In the genomic region with DNA sequence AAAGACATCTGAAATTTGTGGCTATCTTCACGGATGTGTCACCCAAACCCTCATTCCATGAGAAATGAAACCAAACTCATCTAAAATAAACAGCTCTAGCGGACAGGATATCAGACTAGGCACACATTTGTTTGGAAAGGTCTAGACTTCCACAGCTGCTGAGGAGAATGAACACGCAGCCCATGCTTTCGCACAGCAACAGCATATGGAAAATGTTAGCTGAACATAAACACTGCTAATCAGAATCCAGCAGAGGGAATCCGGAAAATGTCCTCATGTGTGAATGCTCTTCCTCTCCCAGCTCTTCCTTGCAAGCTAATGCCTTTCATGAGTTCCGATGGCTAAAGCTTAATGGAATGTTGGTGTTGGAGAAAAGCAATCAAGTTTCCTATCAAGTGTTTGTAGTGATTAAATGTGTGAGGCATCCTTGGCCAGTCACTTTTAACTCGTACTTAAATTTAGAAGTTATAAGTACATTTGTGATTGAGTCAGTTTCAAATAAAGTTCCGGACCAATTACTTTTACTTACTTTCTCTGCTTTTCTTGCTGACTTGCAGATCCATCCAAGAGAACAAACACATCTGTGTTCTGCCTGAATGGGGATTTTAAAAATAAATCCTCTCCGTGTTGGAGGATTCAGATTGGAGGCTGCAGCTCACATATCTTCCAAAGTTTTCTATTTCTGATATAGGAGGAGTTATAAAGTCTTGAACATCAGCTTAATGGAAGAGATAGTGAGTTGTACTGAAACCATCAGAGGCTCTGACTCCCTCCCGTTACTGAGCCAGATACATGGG, we compare ENCODE assay signal across 11 mouse cellular contexts.
DNase-seq lines count a peak whose midpoint lies in the region; ATAC-seq and TF ChIP-seq lines count a peak whose summit lies in the region.
"Had no signal": no experiment of that assay in that cellular context is flagged by ENCODE, and none has a peak within 500 bp of the region (broad histone marks: within the 10 kb centered on the region; RNA-seq: fewer than 3 reads in every experiment).

No protein-coding gene starts in this region.

- no peaks in the 10 kb centered on the region for H3K27me3 ChIP-seq in kidney, adult 2 months (replicated peaks; ENCODE audit: control insufficient read depth, insufficient read depth, low read length)
- H3K27me3 ChIP-seq in embryonic facial prominence, embryonic 12.5 days: no peaks in the 10 kb centered on the region
- H3K27me3 ChIP-seq in lung, embryonic 16.5 days (ENCODE audit: control insufficient read depth, insufficient read depth, low read depth, low read length): no peaks in the 10 kb centered on the region
- H3K27me3 ChIP-seq in midbrain, embryonic 11.5 days (ENCODE audit: control insufficient read depth, insufficient read depth, low read length): no peaks in the 10 kb centered on the region
- H3K27me3 ChIP-seq: liver, embryonic 15.5 days had no signal

- peak; percentile 16 for DNase-seq in kidney, postnatal 10 days
- DNase-seq in kidney, adult 2 months: no peak
- peak; percentile 39 for DNase-seq in brain, embryonic 14.5 days (ENCODE audit: low read depth)
- DNase-seq in midbrain, embryonic 11.5 days (ENCODE audit: low spot score, missing footprints): no peak
- no peak for DNase-seq in thymus, postnatal 14 days
- DNase-seq: adrenal gland, postnatal 10 days had no signal

- no peaks in the 10 kb centered on the region for H3K4me1 ChIP-seq in kidney, adult 2 months (ENCODE audit: control insufficient read depth, insufficient read depth, low read length)
- peaks cover 4% of the 10 kb centered on the region; the same call in 1 of the 2 replicates for H3K4me1 ChIP-seq in embryonic facial prominence, embryonic 12.5 days
- peaks cover 3% of the 10 kb centered on the region; the same call in 1 of the 2 replicates for H3K4me1 ChIP-seq in lung, embryonic 16.5 days (replicated peaks; ENCODE audit: control insufficient read depth, insufficient read depth, low read length)
- no peaks in the 10 kb centered on the region; the same call in 1 of the 2 replicates for H3K4me1 ChIP-seq in midbrain, embryonic 11.5 days (ENCODE audit: control insufficient read depth, insufficient read depth, low read length)
- H3K4me1 ChIP-seq: liver, embryonic 15.5 days had no signal

- no peak for TF ChIP-seq CTCF in kidney, adult 2 months (conservative IDR thresholded peaks at IDR 0.05; ENCODE audit: insufficient read depth, insufficient read length, low read depth, low read length)
- TF ChIP-seq CTCF in brain, embryonic 14.5 days (IDR thresholded peaks at IDR 0.05; ENCODE audit: borderline replicate concordance, extremely low read depth, insufficient read depth, insufficient read length): no peak

- H3K27ac ChIP-seq in kidney, adult 2 months (ENCODE audit: insufficient read depth, low read depth, low read length): no peak overlapping the region
- H3K27ac ChIP-seq in embryonic facial prominence, embryonic 12.5 days: peak overlapping the region; percentile 69
- H3K27ac ChIP-seq in lung, embryonic 16.5 days (ENCODE audit: low read length): peak overlapping the region; percentile 81
- H3K27ac ChIP-seq in midbrain, embryonic 11.5 days (ENCODE audit: low read depth, low read length): no peak overlapping the region
- H3K27ac ChIP-seq: liver, embryonic 15.5 days had no signal

- no peak overlapping the region for H3K4me2 ChIP-seq in embryonic facial prominence, embryonic 12.5 days (replicated peaks)
- H3K4me2 ChIP-seq in lung, embryonic 16.5 days (ENCODE audit: low read depth, low read length): peak overlapping the region; percentile 37
- no peak overlapping the region for H3K4me2 ChIP-seq in midbrain, embryonic 11.5 days
- H3K4me2 ChIP-seq: liver, embryonic 15.5 days had no signal

- no peak for ATAC-seq in embryonic facial prominence, embryonic 12.5 days (ENCODE audit: insufficient number of reproducible peaks, insufficient read depth, low FRiP score, low TSS enrichment)
- peak; percentile 98 for ATAC-seq in lung, embryonic 16.5 days (ENCODE audit: low read depth)
- no peak for ATAC-seq in midbrain, embryonic 11.5 days (ENCODE audit: low FRiP score)

- no peak overlapping the region for H3K4me3 ChIP-seq in kidney, adult 2 months (ENCODE audit: insufficient read depth, low read depth, low read length)
- H3K4me3 ChIP-seq in embryonic facial prominence, embryonic 12.5 days: no peak overlapping the region
- H3K4me3 ChIP-seq in lung, embryonic 16.5 days (ENCODE audit: low read length): peak overlapping the region; percentile 21
- no peak overlapping the region for H3K4me3 ChIP-seq in midbrain, embryonic 11.5 days (ENCODE audit: low read depth, low read length)
- H3K4me3 ChIP-seq: liver, embryonic 15.5 days; myocyte had no signal

- H3K9ac ChIP-seq in embryonic facial prominence, embryonic 12.5 days: no peak overlapping the region
- H3K9ac ChIP-seq in lung, embryonic 16.5 days (ENCODE audit: low read length): no peak overlapping the region
- no peak overlapping the region for H3K9ac ChIP-seq in midbrain, embryonic 11.5 days (ENCODE audit: low read length)
- H3K9ac ChIP-seq: liver, embryonic 15.5 days had no signal

- no peaks in the 10 kb centered on the region for H3K9me3 ChIP-seq in embryonic facial prominence, embryonic 12.5 days
- no peaks in the 10 kb centered on the region for H3K9me3 ChIP-seq in lung, embryonic 16.5 days (ENCODE audit: control insufficient read depth, low read length)
- no peaks in the 10 kb centered on the region for H3K9me3 ChIP-seq in midbrain, embryonic 11.5 days (ENCODE audit: control insufficient read depth, low read length)
- H3K9me3 ChIP-seq: G1E; liver, embryonic 15.5 days had no signal

- WGBS in kidney, adult 2 months: 49% methylated on average over 10 of the region's 10 CpGs
- WGBS in embryonic facial prominence, embryonic 12.5 days: 28% methylated on average over 10 of the region's 10 CpGs
- WGBS in lung, embryonic 16.5 days: 17% methylated on average over 10 of the region's 10 CpGs
- 79% methylated on average over 10 of the region's 10 CpGs for WGBS in midbrain, embryonic 11.5 days

- TF ChIP-seq POLR2A in kidney, adult 2 months (IDR thresholded peaks at IDR 0.05; ENCODE audit: low read depth, low read length): no peak
- no peak for TF ChIP-seq POLR2A in brain, embryonic 14.5 days (IDR thresholded peaks at IDR 0.05; ENCODE audit: borderline replicate concordance, extremely low read depth, insufficient read depth, insufficient read length, poor library complexity, severe bottlenecking)

- no peaks in the 10 kb centered on the region for H3K36me3 ChIP-seq in kidney, adult 2 months (ENCODE audit: control insufficient read depth, insufficient read depth, low read length)
- no peaks in the 10 kb centered on the region for H3K36me3 ChIP-seq in embryonic facial prominence, embryonic 12.5 days
- H3K36me3 ChIP-seq in lung, embryonic 16.5 days (ENCODE audit: control insufficient read depth, insufficient read depth, low read length): no peaks in the 10 kb centered on the region
- no peaks in the 10 kb centered on the region for H3K36me3 ChIP-seq in midbrain, embryonic 11.5 days (ENCODE audit: control insufficient read depth, insufficient read depth, low read length)
- H3K36me3 ChIP-seq: G1E; liver, embryonic 15.5 days had no signal

Comparison
In these comparisons a context has a peak if more than half of its experiments do, and no peak if none do; other contexts are left out.
1. DNase-seq: peak in kidney, postnatal 10 days (single experiment) and brain, embryonic 14.5 days (single experiment); none in kidney, adult 2 months (single experiment), midbrain, embryonic 11.5 days (single experiment) and thymus, postnatal 14 days (single experiment).
2. H3K27ac ChIP-seq: peak in embryonic facial prominence, embryonic 12.5 days (single experiment) and lung, embryonic 16.5 days (single experiment); none in kidney, adult 2 months (single experiment) and midbrain, embryonic 11.5 days (single experiment).